12 mouse cellular contexts compared by ENCODE assay signal in the genomic region with DNA sequence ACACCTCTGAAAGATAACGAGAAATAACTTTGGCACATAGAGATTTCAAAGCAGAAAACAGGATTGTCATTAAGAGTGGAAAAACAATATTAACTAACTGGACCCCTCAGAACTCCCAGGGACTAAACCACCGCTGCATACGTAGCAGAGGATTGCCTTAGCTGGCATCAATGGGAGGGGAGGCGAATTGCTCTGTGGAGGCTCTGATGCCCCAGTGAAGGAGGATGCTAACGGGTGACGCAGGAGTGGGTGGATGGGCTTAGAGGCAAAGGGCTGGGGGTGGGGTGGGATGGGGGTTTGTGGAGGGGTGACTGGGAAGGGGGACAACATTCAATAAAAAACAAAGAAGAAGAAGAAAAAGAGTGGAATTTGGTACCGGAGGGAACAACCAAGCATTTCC.
"Had no signal": no experiment of that assay in that cellular context is flagged by ENCODE, and none has a peak within 500 bp of the region (broad histone marks: within the 10 kb centered on the region; RNA-seq: fewer than 3 reads in every experiment).

No protein-coding gene starts in this region.

- H3K27me3 ChIP-seq: limb, embryonic 15.5 days; liver, embryonic 12.5 days; lung, embryonic 15.5 days; neural tube, embryonic 12.5 days; stomach, embryonic 15.5 days had no signal

- H3K9me3 ChIP-seq: limb, embryonic 15.5 days; liver, embryonic 12.5 days; lung, embryonic 15.5 days; midbrain, embryonic 10.5 days; neural tube, embryonic 12.5 days; stomach, embryonic 15.5 days had no signal

- H3K9ac ChIP-seq: limb, embryonic 15.5 days; liver, embryonic 12.5 days; lung, embryonic 15.5 days; neural tube, embryonic 12.5 days; stomach, embryonic 15.5 days had no signal

- H3K4me3 ChIP-seq: left cerebral cortex, adult 2 months; limb, embryonic 15.5 days; liver, embryonic 12.5 days; lung, embryonic 15.5 days; midbrain, embryonic 10.5 days; neural tube, embryonic 12.5 days; stomach, embryonic 15.5 days had no signal

- H3K36me3 ChIP-seq: limb, embryonic 15.5 days; liver, embryonic 12.5 days; lung, embryonic 15.5 days; midbrain, embryonic 10.5 days; neural tube, embryonic 12.5 days; stomach, embryonic 15.5 days had no signal

- H3K4me1 ChIP-seq: limb, embryonic 15.5 days; liver, embryonic 12.5 days; midbrain, embryonic 10.5 days; neural tube, embryonic 12.5 days; stomach, embryonic 15.5 days had no signal

- DNase-seq: kidney, postnatal 25 days; lung, postnatal 4 days; midbrain, embryonic 14.5 days; right cerebral cortex, postnatal 4 days; thymus, postnatal 4 days had no signal

- ATAC-seq: liver, embryonic 12.5 days had no signal

- H3K4me2 ChIP-seq: limb, embryonic 15.5 days; liver, embryonic 12.5 days; lung, embryonic 15.5 days; neural tube, embryonic 12.5 days; stomach, embryonic 15.5 days had no signal

- H3K27ac ChIP-seq: left cerebral cortex, adult 2 months; limb, embryonic 15.5 days; liver, embryonic 12.5 days; lung, embryonic 15.5 days; midbrain, embryonic 10.5 days; neural tube, embryonic 12.5 days; stomach, embryonic 15.5 days had no signal
